Mouse (Mus musculus) adrenal gland, adult (tissue): ENCODE measurements at regions not wholly inside any gene's neighbourhood (a gene's known extent, or its start where the extent isn't known, plus 50 kb on each side); places are given as distances from the start of the nearest gene placed in this dataset.
A peak's percentile ranks its signal among the peaks of the same experiment; 100 is the strongest.
"Not testable (repeated sequence)": the region's sequence is repeated elsewhere in the genome, so short reads cannot be mapped to it uniquely, and the experiment has no call there.

ENCODE experiments used
- DNase-seq, 2 experiments: peaks; one replicate each; pipeline ENCODE4 v3.0.0; 2022 to 2023; ENCODE audit warnings: low spot score in 1 of 2; ENCODE audit not compliant: inconsistent age in 2 of 2

- not testable (repeated sequence) for DNase-seq
These were observed 65.4 kb upstream of the B3galnt2 start for GRCm38 (mm10) chr13:13888847-13889246.

- DNase-seq: peak; percentile 92 to 99
These were observed 64.8 kb upstream of the B3galnt2 start for GRCm38 (mm10) chr13:13889297-13890120.

GRCm38 (mm10) chr13:13902186-13902585 is 52.1 kb upstream of the B3galnt2 start:
- DNase-seq: not testable (repeated sequence)
